Mouse (Mus musculus) testis, adult 2 months (tissue): ENCODE measurements around the gene Glce.

ENCODE experiments used
- CTCF ChIP-seq: fragments of 200-500 bp; IDR thresholded peaks from 2 replicates; pipeline ENCODE4 v1.5.1; 2012; ENCODE audit warnings: low read depth, mild to moderate bottlenecking, inconsistent platforms, low read length, moderate library complexity; ENCODE audit not compliant: control insufficient read depth, insufficient read depth, insufficient replicate concordance
- POLR2A ChIP-seq: fragments of 200-500 bp; IDR thresholded peaks from 2 replicates; pipeline ENCODE4 v1.6.1; 2012; ENCODE audit warnings: low read depth, mild to moderate bottlenecking, inconsistent platforms, low read length, moderate library complexity; ENCODE audit not compliant: control insufficient read depth

DNA sequence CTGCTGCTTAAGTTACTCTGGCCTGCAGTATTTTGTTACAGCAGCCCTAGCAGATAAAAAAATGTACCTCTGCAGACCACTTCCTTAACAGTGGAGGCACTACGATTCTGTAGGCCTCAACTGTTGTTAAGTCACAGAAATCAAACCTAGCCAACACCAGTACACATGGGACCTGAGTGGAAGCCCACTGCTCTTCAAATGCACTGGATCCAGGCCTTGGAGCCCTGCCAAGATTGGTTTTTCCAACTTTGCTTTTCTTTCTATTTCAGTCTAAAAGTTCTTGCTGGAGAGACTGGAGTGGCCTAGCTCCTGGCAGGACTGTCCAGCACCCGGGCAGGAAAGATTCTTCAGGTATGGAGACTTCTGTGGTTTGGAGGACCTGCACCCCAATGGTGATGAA lies 66.2 kb downstream of the Glce start:
- TF ChIP-seq CTCF: no peak
- no peak for TF ChIP-seq POLR2A
